Mouse (Mus musculus): Measurements from ENCODE around the gene Proz.

Gene Proz

DNA sequence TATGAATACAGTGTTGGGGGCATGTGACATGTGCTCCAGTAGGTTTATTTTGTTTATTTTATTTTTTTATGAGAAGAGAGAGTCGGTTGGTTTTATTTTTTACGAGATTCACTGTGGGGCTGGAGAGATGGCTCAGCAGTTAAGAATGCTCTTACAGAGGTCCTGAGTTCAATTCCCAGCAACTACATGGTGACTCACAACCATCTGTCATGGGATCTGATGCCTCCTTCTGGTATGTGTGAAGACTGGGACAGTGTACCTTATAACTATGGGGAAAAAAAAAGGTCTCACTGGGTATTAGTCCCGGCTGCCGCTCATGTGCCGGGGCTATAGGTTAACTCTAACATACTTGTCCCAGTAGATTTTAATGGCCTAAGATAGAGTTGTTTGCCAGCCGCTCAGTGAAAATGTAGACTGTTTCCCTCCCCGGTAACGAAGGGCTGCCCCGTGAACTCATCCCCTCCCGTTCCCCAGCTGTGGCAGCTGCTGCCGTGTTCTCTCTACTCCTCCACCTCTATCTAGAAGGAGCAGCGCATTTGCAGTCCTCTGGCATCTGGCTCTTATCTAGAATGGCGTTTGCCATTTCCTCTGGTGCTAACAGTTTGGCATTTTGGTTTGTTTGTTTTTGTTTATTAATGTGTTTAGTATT is 47.4 kb downstream of the Proz start:
- DNase-seq = no peak

DNA sequence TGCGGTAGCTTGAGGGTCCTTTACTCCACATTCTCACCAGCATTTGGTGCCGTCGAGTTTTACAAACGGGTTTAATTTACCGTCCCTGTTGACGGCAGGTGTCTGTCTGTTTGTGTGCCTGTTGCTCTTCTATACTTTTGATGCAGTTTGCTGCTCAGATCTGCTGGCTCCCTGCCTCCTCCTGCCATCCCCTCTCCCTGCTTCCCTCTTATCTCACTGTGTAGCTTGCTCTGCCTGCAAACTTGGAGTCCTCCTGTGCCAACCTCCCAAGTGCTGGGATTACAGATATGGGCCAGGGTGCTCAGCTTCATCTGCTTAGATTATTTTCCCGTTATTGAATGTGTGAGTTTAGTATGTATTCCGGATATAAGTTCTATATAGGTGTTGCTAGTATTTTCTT is 48.3 kb downstream of the Proz start:
- DNase-seq = no peak

DNA sequence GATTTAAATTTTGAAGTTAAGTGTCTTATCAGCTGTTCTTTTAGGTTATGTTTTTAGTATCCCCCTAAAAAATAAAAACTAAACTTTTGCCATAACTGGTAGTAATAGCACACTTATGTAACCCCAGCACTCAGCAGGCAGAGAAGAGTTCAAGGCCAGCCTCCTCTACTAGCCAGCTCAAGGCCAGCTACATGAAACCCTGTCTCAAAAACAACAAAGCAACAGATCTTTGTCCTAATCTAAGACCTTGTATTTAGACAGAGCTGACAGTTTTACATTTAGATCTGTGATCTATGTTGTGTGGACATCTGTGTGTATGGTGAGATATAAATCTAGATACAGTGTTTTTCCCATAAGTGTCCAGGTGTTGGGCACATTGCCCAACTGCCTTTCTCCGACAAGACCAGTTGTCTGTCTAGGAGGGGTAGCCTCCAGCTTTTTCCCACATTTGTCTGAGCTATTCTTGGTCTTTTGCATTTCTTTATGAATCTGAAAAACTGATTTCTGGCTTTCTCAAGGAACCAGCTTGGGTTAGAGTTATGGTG is 48.8 kb downstream of the Proz start:
- no peak for DNase-seq

DNA sequence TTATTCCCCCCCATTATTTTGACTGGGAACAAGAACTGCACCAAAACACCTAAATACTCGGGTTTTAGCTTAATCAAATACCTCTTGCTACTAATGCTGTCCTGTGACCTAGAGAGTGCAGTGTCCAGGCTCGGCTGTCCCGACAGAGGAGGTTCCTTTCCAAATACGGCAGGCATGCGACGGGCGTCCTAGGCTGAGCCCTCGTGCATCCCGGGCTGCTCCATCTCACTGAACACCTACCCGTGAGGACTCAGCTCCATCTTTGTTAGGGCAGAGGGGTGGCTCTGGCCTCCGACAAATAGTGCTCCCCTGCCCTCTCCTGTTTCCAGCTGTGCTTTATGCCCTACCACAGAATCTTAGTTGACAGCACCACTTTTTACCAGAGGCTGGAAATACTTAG is 51.2 kb downstream of the Proz start:
- no peak for DNase-seq

DNA sequence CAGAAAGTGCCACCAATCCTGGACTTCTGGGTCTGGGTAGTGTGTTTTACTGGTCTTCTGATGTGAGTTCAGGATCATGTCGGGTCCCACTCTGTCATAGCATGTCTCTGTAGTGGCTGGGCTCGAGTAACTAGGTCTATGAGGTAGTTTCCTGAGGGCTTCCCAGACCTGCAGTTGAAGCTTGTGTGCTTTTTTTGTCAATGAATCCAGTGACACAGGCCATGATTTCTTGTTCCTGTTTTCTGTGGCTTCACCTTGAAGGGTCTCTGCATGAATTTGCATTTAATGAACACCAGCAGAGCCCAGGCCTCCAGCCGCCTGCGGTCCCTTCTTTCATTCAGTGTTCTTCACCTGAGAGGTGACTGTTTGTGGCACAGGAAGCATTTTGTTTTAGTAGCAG is 52.5 kb downstream of the Proz start:
- no peak for DNase-seq

DNA sequence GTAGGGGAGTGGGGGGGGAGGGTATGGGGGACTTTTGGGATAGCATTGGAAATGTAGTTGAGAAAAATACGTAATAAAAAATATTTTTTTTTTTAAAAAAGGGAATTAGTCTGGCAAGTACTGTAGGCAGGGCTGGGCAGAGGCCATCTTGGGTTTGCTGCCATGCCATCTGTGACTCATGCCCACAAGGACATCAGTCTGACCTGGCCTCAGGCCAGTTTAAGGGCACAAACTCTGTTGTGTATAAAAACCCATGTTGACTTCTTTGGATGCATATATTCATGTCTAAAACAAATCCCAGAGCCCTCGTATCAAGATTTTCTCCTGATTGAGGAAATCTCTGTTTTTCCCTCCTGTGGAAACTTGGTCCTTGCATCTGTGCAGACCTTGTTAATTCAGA is 56.4 kb downstream of the Proz start:
- DNase-seq = no peak

DNA sequence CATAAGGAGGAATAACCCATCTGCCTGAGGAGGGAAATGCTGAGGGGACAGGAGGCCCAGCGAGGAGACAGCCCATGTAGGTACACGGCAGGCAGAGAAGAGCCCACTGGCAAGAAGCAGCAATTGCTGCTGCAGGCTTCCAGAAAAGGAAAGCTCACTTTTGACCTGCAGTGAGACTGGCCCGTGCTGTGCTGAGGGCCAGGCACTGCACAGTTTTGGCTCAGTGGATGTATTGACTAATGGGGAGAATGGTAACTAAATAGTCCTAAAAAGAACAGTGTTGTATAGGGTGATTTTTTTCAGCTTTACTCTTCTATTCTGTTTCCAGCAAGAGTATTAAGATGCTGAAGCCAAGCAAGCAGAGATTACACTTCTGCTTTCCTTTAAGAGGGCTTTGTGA is 57.8 kb downstream of the Proz start:
- no peak for DNase-seq

DNA sequence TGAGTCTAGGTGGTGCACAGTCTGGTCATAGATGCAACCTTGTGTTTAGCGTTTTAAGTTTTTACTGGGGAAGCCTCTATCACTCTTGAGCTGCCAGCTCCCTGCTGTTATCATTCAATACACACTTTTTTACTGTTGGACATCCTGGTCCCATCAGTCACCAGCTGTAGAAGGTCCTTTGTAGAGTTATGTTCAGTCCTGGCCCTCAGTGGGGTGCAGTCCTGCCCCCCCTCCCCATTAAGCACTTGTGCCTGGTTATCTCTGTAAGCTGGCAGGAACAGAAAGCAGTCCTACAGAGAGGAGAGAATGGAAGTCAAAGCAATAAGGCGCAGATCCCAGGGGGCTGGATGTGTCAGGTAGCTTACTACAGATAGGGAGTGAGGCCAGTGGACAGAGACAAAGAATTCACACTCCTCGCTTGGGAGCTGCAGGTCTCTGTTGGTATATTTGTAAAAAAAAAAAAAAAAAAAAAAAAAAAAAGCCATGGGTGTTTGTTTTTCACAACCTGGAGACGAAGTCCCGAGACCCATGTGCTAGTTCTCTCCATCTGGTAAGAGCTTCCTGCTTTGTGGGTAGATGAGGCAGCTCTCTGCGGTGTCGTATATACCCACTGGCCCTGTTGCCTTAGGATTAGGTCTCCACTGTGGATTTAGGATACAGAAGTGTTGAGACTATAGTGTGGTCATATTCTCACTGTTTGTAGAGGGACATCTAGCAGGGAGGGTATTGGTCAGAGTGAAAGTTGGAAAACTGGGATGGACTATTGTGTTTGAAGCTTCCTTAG is 60.4 kb downstream of the Proz start:
- no peak for DNase-seq

DNA sequence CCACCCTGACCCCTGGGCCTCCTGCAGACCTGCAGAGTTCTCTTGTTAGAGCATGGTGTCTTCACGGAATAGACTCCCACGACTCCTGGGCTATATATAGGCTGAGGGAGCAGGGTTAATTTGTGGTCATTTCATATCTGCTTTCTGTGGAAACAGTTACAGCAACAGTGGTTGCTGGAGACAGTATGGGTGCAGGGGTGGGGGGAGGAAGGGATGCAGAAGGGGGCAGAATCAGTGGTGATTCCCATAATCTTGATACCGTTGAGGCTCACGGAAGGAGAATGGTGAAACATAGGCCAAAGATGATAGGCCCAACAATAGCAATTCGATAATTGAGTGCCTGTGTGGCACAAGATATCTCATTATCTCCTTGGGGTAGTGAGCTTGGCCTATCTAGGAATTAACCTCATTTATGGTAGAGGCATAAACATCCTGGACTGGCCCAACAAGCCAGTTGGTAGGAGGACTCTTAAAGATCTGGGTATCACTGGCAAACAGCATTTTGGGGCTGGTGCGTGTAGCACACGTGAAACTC is 62.2 kb downstream of the Proz start:
- DNase-seq = no peak

DNA sequence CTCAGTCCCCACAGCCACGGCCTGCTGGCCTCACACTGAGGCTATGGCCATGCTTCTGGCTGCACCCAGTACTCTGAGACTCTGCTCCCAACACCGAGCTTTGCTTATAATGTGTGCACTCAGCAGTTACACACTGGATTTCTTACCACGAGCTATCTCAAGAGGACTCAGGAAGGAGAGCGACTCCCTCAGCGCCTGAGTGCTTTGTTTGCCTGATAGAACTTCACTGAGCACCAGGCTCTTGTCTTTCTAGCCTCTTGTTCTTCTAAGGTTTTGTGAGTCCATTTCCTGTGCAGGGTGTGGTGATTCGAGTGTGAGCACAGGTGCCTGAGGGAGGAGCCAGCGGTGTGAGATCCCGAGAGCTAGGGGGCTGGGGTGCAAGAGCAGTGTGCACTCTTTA is 64.2 kb downstream of the Proz start:
- DNase-seq = no peak

Data from right cerebral cortex, postnatal 25 days (tissue).